Mouse (Mus musculus) left cerebral cortex, postnatal 4 days (tissue): ENCODE results near the gene Eif2b4. TPM values are rescaled to one million over a fixed set of nuclear protein-coding genes. Genes with fewer than 3 reads are reported as not detected.

ENCODE experiments used
- DNase-seq: peaks from one replicate; pipeline ENCODE4 v3.0.0-alpha.2; 2022
- intact Hi-C: fragments of 180-260 bp; cut with DNase I; formaldehyde crosslinking; loops from one replicate; pipeline ENCODE4 v1.15.1; 2025
- total RNA-seq, 2 experiments: library from RNA; stranded (reverse); gene quantifications; 2 replicates each; pipeline ENCODE4 v1.2.3; 2021

Gene Eif2b4
- total RNA-seq, 2 experiments from 2014 or later = 45.8 to 48.3 TPM

DNA sequence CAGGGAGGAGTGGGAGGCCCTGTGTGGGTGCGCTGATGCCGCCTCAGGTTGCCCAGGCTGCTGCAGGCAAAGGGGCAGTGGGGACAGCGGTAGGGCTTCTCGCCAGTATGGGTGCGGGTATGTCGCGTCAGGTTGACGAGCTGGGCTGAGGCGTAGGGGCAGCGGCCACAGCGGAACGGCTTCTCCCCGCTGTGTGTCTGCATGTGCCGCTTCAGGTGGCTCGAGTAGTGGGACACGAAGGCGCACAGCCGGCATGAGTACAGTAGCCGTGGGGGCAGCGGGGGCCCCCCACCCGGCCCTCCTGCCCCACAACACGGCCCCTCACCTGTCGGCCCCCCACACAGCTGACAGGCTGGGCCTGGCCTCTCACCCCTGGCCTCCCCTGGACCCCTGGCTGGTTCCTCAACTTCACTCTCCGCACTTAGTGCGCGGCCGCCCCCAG lies 7.1 kb upstream of the Eif2b4 start:
- intact Hi-C loops = no loop called here
- DNase-seq = peak; percentile 33

DNA sequence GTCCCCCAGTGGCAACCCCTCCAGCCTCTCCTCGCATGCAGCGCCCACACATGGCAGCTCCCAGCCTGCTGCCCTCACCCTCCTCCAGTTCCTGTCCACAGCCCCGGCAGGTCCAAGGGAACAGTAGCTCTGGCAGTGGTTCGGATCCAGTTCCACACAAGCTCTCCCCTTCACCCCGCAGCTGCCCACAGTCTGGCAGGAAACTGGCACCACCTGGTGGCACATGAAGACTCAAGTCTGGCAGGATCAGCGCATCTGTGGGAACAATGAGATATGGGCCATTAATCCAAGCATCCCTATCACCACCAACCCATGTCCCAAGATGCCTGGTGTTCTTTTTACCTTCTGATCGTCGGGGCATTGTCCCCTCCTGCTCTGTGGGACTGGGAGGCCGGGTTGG lies 6.7 kb upstream of the Eif2b4 start:
- intact Hi-C loops = no loop called here
- peak; percentile 32 for DNase-seq

DNA sequence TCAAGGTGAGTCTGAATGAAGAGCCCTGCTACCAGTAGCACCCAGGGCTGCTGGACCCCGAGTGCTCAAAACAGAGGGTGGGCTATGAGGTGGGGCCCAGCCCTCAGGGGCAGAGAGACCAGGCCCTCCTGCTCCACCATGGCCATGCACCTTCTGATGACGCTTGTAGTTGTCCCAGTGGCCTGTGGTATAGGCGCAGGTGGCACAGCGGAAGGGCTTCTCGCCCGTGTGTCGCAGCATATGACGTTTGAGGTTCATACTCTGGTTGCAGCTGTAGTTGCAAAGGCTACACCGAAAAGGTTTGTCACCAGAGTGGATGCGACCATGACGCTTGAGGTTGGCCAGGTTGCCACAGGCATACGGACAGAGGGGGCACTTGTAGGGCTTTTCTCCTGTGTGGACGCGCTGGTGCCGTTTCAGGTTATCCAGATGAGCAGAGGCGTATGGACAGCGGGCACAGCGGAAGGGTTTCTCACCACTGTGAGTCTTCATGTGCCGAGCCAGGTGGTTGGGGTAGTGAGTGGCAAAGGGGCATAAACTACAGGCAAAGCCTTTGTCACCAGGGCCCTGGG lies 6.2 kb upstream of the Eif2b4 start:
- no peak for DNase-seq
- intact Hi-C loops = no loop called here

DNA sequence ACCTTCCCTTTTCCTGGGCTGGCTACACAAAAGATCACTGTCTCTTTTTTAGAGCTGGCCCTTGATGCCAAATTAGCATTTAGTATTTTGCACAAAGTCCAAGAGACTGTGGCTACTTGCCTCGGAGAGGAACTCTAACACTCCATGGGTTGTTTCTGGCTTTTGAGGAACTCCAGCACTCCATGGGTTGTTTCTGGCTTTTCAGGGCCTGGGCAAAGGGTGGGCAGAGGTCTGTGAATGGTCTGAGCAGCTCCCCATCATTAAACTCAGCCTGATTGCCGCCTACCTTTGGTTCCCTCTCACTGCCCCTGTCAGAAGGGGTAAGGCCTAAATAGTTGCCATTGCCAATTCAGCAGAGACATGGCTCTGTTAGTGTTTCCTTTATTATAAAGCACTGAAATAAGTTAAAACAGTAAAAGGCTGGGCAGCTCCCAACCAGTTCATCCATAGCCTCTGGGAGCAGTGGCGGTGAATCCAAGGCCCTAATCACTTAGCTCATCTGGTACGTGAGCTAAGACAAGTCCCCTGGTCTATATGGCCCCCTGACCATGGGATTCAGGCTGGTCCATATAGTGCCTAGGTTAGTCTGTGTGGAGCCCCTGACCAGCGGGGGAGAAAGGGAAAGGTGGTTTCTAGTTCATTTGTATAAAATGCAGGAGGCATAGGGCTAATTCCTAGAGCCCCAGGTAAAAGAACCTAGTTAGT lies 5.5 kb upstream of the Eif2b4 start:
- no peak for DNase-seq
- intact Hi-C loops = no loop called here

DNA sequence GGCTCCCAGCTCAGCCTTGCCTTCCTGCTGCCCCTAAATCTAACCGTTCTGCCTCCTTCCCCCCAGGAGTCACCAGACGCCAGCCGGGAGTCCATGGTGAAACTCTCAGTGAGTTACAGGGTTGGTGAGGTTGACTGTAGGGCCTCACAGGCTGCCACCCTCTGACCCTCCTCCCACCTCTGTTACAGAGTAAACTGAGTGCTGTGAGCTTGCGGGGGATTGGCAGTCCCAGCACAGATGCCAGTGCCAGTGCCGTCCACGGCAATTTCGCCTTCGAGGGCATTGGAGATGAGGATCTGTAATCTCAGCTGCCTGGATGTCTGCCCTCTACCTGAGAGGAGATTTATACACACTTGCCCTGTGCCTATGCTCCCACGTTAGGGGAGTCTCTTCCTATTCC lies 4.9 kb upstream of the Eif2b4 start:
- intact Hi-C loops = no loop called here
- no peak for DNase-seq

DNA sequence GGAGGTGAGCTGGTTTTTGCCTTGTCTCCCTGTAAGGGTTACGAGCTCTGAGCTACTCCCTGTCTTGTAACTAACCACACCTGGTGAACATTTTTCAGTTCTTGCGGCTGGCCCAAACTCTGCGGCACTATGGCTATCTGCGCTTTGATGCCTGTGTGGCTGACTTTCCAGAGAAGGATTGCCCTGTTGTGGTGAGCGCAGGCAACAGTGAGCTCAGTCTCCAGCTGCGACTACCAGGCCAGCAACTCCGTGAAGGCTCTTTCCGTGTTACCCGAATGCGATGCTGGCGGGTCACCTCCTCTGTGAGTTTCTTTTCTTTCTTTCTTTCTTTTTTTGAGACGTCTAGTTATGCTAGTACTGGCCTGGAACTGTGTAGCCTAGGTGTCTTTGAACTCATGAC lies 3.8 kb upstream of the Eif2b4 start:
- no peak for DNase-seq
- intact Hi-C loops = no loop called here

DNA sequence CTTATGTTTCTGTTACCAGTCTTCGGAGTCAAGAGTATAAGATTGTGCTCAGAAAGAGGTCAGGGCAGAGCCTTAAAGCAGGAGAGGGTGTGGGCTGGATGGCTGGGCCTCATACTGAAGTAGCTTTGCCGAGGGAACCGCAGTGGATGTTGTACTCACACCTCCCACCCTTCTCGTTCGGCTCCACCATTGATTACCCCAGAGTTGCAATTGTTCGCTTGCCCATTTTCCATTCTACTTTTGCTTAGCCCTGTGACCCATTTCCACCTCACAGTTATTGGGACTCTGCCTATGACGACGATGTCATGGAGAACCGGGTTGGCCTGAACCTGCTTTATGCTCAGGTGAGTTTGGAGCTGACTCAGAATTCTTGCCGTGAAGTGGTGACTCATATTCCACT lies 3.0 kb upstream of the Eif2b4 start:
- intact Hi-C loops = no loop called here
- DNase-seq = no peak

DNA sequence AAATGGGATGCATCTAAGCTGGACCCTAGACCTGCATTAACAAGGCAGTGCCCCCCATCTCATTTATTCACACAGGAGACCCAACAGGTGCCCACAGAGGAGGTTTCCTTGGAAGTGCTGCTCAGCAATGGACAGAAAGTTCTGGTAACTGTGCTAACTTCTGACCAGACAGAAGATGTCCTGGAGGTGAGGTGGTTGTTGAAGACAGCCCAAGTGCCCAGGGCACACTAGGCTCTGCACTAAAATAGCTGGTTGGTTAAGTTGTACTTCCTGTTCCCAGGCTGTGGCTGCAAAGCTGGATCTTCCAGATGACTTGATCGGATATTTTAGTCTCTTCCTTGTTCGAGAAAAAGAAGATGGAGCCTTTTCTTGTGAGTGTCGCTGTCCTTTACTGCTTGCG lies 2.4 kb upstream of the Eif2b4 start:
- intact Hi-C loops = no loop called here
- DNase-seq = no peak

DNA sequence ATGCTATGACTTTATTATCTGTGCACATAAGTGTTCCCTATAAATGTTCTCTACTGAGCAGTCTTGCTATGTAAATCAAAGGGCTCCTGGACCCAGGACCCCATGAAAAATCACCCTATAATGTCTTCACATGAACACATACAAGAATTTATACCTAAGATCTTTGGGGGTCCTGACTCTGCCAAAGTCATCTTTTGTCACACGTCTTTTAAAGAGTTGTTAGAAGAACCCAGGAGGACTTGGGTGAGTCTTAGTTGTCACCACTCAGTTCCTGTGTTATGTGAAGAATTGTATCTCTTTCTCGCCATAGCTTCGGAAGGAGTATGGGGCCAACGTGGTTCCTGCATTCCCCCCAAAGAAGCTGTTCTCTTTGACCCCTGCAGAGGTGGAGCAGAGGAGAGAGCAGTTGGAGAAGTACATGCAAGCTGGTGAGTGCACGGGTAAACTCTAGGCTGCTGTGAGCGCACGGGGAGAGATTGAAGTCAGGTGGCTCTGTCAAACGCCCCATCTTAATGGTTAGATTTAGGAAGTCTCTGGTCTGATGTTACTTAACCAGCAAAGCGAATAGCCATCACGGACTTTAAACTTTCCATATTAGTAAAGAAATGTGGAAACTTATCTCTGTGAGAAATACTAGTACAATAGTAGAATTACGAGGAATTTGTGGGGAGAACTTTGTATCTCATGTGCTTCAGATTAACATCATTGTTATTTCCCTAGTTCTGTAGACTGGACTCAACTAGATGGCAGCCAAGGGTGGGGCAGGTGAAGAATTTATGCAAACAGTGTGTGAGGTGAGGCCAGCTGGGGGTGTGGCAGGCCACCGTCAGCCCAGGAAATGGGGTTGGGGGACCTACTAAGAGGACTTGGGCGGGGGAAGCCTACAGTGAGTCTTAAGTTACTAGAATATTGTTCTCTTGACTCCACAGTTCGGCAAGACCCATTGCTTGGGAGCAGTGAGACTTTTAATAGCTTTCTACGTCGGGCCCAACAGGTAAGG lies 1.6 kb upstream of the Eif2b4 start:
- intact Hi-C loops = no loop called here
- DNase-seq = no peak

DNA sequence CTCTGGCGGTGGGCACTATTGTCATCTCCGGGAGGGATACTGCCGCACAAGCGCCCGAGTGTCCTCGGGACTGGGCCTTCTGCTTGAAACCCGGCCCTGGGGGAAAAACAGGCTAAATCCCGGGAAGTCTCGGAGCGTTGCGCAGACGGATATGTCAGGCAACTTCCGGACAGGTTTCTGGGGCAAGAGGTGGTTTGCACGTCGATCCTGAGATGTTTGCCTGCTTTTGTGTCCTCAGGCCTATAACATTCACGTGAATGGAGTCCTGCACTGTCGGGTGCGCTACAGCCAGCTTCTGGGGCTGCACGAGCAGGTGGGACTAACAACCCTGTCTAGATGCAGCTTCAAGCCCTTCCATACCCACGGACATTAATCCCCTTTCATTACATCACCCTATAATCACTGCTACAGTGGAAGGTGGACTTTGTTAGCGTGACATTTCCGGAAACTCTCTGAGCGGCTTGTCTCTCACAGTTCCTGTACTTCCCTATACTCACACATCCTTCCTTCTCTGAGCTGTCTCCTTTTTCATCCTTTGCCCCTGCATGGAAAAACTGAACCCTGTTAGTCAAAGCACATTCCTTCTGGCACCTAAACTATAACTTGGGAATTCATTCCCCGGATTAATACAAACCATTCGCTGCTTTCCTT lies 526 bp upstream of the Eif2b4 start:
- no peak for DNase-seq
- intact Hi-C loops = no loop called here

DNA sequence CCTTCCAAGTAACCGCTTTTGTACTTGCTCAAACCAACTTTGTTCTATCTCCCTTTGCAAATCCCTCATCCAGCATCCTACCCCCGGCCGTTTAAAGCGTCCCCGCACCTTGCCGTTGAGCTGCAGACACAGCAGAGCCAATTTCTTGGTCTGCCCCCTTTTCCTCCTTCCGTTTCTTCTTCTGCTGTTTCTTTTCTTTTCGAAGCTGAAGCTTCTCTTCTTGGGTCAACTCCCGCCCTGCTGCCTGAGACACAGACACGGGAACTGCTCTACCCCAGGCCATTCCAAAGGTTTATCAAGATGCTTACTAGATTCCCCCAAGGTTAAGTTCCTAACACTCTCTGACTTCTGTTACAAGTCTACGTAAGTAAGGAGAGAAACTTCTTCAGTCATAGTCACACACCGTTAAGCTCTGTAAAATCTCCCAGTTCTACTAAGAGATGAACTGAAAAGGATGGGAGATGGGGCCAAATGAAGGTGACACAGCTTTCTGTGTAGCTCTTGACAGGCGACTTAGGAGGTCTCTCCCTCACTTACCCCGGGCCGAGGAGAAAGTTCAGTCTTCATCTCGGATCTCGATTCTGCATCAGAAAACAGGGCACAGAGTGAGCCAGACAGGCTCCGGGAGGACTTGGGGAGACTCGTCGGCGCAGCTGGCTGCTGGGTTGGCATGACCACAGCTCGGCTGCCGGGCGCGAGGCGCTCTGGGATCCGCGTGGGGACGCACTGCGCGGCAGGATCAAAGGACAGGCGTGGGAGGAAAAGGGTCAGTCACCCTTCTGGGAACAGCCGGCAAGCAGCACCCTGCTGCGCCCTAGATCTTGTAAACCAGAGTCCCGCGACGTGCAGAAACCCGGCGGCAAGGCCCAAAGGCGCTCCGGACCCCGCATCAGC lies 938 bp downstream of the Eif2b4 start:
- DNase-seq = no peak
- intact Hi-C loops = no loop called here

DNA sequence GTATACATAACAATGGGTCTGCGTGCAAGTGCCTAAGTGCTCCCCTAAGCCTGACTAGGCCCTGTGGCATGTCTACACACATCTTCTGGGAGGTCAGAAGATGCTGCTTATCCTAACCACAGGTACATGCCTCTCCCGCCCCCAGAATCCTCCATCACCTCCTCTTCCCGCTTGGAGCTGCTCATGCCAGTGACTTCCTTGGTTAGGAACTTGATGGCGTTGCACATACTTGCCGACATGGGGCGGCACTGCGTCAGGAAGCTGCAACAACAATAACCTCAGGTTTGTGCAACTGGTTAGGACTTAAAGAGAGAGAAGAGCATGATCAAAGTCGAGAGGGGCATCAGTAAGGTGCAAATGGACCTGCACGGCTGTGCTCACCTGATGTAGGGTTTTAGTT lies 3.0 kb downstream of the Eif2b4 start:
- intact Hi-C loops = no loop called here
- no peak for DNase-seq

DNA sequence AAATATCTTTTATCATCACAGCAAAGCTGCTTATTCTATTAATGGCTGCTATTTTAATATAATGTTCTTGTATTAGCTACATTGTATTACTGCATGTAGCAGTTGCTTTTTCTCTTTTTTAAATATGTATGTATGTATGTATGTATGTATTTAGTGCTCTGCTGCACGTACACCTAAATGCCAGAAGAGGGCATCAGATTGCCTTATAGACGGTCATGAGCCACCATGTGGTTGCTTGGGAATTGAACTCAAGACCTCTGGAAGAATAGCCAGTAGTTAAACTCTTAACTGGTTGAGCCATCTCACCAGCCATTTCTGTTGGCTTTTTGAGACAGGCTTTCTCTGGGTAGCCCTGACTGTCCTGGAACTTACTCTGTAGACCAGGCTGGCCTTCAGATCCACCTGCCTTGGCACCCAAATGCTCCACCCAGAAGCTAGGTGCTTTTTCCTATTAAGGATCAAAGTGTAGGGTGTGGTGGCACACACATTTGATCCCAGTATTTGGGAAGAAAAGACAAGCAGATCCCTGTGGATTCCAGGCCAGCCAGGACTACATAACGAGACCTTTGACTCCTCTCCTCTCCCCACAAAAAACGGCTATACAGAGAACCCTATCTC lies 4.9 kb downstream of the Eif2b4 start:
- intact Hi-C loops = no loop called here
- no peak for DNase-seq

DNA sequence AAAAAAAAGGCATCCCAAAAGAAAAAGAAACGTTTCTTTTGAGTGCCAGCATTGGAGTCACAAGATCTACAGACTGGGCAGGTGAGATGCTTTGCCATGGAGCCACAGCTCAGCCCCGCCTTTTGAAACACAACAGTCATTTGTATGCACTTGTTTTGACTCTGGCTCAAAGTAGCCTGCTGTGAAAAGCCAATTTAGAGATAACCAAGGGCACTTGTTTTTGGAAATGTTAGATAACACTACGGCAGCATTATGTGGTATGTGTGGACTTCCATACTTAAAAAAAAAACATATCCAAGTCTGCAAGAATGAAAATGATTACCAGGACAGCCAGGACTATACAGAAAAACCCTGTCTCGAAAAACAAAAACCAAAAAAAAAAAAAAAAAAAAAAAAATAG lies 9.6 kb downstream of the Eif2b4 start:
- DNase-seq = no peak
- intact Hi-C loops = no loop called here

DNA sequence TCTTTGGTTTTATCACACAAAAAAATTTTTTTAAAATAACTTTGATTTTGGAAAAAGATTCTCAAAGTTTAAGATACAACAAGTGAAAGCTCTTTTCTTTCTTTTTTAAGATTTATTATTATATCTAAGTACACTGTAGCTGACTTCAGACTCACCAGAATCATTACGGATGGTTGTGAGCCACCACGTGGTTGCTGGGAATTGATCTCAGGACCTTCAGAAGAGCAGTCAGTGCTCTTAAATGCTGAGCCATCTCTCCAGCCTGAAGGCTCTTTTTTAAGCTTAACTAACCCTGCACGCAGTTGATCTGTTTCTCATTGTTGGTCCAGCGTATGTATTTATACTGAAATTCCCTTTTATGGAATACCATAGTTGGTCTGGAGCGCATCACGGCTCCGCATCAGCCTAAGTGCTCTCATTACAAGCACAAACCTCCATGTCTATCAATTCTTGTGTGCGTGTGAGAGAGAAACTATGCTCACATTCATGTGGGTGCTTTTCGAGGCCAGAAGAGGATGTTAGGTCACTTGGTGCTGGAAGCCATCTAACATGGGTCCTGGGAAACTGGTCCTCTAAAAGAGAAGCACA lies 12.0 kb downstream of the Eif2b4 start:
- no peak for DNase-seq
- intact Hi-C loops = no loop called here

DNA sequence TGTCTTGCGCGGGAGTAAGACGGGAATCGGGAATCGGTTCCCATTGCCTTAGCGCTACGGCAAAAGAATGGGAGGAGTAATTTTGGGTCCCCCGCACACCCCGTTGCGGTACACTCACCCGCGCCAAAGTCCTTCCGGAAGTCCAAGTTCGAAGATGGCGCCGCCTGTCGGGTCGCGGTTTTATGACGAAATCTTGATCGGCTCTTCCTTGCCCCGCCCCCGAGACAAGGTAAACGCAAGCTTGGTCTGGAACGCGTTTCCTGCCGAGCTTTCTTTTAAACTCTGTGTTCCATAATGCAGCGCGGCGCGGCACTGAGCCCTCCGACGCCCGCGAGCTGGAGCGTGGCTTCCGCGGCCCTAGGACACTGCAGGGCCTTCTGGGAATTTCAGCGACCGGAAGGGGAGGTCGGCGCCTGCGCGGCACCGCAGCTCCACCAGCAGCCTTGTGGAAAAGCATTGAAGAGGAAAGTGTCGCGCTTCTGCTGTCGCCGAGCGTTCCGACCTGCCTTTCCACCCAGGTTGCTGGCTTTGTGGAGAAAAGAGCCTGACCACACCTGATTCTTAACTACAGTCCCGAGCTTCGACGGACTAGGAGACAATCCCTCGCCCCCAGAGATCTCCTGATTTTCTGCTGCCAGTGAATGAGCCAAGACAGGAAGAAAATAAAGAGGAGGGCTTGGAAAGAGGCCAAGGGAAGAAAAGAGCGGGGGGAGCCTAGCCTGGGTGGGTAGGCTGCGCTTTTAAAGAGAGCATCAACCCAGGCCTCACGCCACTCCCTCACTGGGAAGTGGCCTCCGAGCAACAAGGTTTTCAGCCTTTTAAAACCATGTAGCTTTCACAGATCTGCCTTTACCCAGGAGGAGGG lies 13.2 kb downstream of the Eif2b4 start, which contains the start of the genes Gm29609 and Gtf3c2:
Gene Gm29609, minus strand, starts transcription at position 146 of the 865 bp plus-strand sequence.
Gene Gtf3c2, minus strand, starts transcription at position 379 of the 865 bp plus-strand sequence.
- peak; percentile 96 for DNase-seq

DNA sequence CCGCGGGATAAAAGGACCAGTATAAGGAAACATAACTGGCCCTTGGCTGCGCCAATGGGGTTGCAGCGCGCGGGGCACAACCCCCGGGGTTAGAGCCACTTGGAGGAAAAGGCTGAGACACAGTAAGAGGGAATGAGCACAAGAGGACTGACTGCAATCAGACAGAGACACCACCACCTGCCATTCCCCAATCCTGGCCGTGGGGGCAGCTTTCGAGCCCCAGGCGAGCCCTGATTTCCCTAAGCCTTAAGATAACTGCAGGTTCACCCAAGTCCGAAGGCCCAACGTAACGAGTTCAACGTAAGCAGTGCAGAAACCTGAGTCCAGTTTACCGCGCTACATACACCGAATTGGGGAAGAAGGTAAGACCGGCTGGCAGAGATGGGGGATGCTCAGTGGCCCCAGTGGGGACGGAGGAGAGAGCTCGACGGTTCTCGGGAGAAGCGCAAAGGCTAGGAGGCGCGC lies 13.9 kb downstream of the Eif2b4 start:
- intact Hi-C loops = no loop called here

More for the DNA sequence above, 13.2 kb downstream of the Eif2b4 start, which contains the start of the genes Gm29609 and Gtf3c2:
- intact Hi-C loops = no loop called here

DNA sequence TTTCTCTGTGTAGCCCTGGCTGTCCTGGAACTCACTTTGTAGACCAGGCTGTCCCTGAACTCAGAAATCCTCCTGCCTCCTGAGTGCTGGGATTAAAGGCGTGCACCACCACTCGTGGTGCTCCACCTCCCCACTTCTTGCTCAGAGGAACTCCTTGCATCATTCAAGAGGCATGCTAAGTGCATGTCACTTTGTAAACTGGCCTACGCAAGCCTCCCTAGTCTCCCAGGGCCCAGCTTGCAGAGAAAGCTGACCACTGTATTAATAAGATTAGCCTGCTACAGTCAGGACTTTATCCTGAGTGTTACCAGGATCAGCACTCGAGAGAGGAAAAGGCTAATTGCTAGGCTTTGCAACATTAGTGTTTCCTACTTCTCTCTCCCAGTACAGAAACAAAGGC lies 24.6 kb downstream of the Eif2b4 start:
- no peak for DNase-seq
- intact Hi-C loops = no loop called here

More for the DNA sequence above, 13.9 kb downstream of the Eif2b4 start:
- peak; percentile 42 for DNase-seq
